Mouse (Mus musculus) left cerebral cortex, adult 2 months (tissue): ENCODE results near the gene Dcbld2. TPM values are rescaled to one million over a fixed set of nuclear protein-coding genes. Genes with fewer than 3 reads are reported as not detected.
"Not testable (repeated sequence)": the region's sequence is repeated elsewhere in the genome, so short reads cannot be mapped to it uniquely, and the experiment has no call there.

ENCODE experiments used
- DNase-seq, 2 experiments: peaks; one replicate each; pipeline ENCODE4 v3.0.0; 2021 to 2022; ENCODE audit warnings: low spot score in 2 of 2, mixed read lengths in 1 of 2; ENCODE audit errors: extremely low spot score in 1 of 2
- H3K27ac ChIP-seq: fragments of 200-600 bp; 2 replicates; pipeline ENCODE4 v1.8.1; 2022
- H3K4me3 ChIP-seq: fragments of 200-600 bp; 2 replicates; pipeline ENCODE4 v1.8.1; 2022
- CTCF ChIP-seq: fragments of 200-600 bp; IDR thresholded peaks from 2 replicates; pipeline ENCODE4 v1.8.1; 2022; ENCODE audit warnings: antibody characterized with exemption, mild to moderate bottlenecking, moderate library complexity
- intact Hi-C: fragments of 180-260 bp; cut with DNase I; formaldehyde crosslinking; loops from one replicate; pipeline ENCODE4 v1.15.1; 2025
- total RNA-seq, 2 experiments: library from RNA; stranded (reverse); gene quantifications; 2 replicates each; pipeline ENCODE4 v1.2.3; 2021

Dcbld2 gene
- total RNA-seq, 2 experiments from 2014 or later, result 26.0 to 26.5 TPM

DNA sequence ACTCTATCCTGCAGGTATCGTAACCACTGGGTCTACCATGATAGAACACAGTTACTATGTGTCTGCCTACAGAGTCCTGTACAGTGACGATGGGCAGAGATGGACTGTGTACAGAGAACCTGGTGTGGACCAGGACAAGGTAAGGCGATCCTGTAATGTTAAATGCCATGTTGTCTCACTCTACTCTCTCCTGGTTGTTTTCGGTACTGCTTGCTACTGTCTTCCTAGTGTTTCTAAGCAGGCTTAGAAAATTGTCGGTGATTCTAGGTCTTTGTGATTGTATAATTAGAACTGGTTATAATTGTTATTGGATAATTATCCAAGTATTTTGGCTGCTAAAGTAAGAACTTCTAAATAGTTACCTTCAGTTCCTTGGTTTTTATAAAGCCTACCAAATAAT lies 43.4 kb downstream of the Dcbld2 start:
- intact Hi-C loops, result loop anchor here (1.0 to 5.0 kb wide), 3 partner anchors 152 to 951 kb away; no protein-coding TSS in a partner anchor
- H3K27ac ChIP-seq, result no peak overlapping the region
- H3K4me3 ChIP-seq, result no peak overlapping the region
- peak; percentile 56 for TF ChIP-seq CTCF
- no peak for DNase-seq

DNA sequence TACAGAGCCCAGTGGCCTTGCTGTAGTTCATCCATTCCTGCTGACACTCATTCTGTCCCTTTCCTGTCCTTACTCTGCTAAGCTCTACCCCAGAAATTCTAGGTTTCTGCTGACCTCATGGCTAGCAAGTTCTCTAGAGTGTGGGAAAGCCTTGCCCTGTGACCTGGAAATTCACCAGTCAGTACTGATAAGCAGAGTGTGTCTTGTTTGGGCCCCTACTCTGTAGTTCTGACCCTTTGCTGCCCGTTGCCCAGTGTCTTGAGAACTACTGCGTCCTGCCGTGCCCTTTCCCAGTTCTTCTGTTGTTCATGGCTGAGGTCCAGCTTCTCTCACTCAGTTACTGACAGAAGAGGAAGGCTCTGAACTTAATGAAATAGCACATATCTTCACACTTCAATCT lies 44.9 kb downstream of the Dcbld2 start:
- DNase-seq, result no peak
- intact Hi-C loops, result loop anchor here (5.0 kb wide), 2 partner anchors 821 to 949 kb away; no protein-coding TSS in a partner anchor
- Histone ChIP-seq H3K4me3 (no peak overlapping the region), H3K27ac (no peak overlapping the region)
- TF ChIP-seq CTCF, result no peak

DNA sequence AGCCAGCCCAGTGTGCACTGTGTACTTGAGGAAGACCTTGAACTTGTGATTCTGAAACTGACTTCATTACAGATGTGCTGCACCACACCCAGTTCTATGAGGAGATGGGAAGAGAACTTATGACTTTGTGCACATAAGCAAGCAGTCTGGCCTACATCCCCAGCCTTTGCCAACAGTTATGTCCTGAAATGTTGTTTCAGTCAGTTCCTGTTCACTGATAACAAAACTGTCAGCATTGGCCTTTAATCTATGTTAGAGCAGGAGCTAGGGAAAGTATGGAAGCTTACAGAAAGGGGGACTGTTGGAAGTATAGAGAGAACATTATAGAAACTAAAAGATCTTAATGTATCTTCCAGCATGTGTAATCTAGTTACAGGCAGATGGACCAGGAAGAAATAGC lies 45.6 kb downstream of the Dcbld2 start:
- Histone ChIP-seq H3K27ac (no peak overlapping the region), H3K4me3 (no peak overlapping the region)
- TF ChIP-seq CTCF, result no peak
- intact Hi-C loops, result loop anchor here (5.0 kb wide), 2 partner anchors 822 to 948 kb away; no protein-coding TSS in a partner anchor
- DNase-seq, result no peak

DNA sequence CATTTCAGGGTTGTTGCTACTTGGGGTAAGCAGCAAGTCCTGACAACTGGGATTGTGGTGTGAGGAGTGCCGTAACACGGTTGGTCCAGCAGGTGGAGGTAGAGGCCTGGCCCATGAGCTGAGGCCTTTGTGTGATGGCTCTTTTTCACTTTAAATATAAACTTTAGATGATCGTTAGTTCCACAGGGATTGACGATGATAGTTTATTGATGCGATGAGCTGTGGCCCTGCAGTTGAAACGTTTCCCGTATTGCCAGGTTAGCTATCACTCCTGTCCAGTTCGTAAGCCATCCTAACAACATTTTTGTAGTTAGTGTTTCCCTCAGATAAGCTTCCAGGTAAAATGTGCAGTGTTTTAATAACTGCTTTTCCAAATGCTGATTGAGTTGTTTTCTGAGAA lies 46.4 kb downstream of the Dcbld2 start:
- DNase-seq, result peak; percentile 51 to 58
- peak; percentile 90 for TF ChIP-seq CTCF
- Histone ChIP-seq H3K27ac (no peak overlapping the region), H3K4me3 (no peak overlapping the region)
- intact Hi-C loops, result loop anchor here (5.0 kb wide), 2 partner anchors 822 to 948 kb away; no protein-coding TSS in a partner anchor

DNA sequence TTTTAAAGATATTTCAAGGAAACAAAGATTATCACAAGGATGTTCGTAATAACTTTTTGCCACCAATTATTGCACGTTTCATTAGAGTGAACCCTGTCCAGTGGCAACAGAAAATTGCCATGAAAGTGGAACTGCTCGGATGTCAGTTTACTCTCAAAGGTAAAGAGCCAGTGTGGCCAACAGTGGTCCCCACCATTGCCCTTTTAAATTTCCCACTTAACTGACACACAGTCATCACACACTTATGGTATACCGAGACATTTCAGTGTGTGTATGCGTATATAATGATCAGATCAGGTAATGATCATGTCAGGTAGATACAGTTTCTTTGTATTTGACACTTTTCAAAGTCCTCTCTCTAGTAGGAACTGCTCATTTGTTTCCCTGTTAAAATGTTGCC lies 46.9 kb downstream of the Dcbld2 start:
- intact Hi-C loops, result no loop called here
- Histone ChIP-seq H3K4me3 (no peak overlapping the region), H3K27ac (no peak overlapping the region)
- no peak for DNase-seq
- no peak for TF ChIP-seq CTCF

DNA sequence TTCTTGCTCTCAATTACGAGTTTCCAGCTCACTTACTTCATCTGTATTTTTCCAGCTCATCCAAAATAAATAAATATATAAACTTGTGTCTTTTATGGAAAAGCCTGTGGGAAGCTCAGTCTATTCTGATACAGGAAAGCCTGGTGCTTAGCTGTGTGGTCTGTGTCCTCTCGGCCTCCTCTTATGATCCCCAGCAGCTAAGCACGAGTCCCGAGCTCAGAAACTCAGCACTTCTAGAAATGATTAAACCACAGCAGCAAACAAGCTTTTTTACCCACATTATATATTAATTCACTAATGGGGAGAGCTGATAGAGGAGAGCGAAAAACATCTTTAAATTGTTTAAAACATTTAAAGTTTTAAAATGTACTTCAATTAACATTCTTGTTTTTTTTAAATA lies 48.2 kb downstream of the Dcbld2 start:
- TF ChIP-seq CTCF, result no peak
- DNase-seq, result no peak
- no peak overlapping the region for H3K4me3 ChIP-seq
- intact Hi-C loops, result no loop called here
- no peak overlapping the region for H3K27ac ChIP-seq

DNA sequence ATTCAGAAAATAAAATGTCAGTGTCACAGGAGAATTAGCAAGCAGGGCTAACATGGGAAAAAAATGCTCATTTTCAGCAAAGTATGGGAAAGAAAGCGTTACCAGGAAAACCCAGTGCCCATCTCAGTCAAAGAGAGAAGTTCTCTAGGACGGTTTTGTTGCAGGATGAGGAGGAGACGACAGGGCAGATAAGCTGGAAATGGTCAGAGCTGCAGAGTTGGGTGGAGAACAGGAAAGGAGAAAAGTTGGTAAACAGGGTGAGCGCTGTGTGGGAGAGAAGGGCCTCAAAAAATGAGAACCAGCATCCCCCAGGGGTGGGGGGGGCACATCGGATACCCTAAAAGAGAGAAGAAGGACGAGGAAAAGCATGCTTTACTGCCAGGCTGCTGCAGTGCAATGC lies 48.7 kb downstream of the Dcbld2 start:
- Histone ChIP-seq H3K27ac (no peak overlapping the region), H3K4me3 (no peak overlapping the region)
- intact Hi-C loops, result no loop called here
- no peak for DNase-seq
- TF ChIP-seq CTCF, result no peak

DNA sequence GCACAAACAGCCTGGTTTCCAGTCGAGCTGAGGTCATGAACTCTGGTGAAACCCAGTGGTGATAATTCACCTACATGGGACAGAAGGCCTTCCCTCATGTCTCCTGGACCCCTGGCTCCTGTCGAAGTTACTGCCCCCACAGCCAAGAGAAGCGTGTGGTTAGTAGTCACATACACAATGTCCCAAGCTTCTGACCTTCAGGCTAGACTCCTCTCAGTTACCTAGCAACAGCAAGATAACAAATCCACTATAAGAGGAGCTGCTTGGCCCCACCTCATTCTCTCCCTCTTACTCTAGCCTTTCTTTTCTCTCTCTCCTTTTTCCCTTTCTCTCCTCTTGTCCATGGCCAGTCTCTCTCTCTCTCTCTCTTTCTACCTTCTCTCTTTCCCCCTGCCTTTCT lies 51.7 kb downstream of the Dcbld2 start:
- H3K27ac ChIP-seq, DNase-seq, H3K4me3 ChIP-seq: not testable (repeated sequence)
- intact Hi-C loops, result loop anchor here (2.0 to 5.0 kb wide), 2 partner anchors 165 to 202 kb away; no protein-coding TSS in a partner anchor

DNA sequence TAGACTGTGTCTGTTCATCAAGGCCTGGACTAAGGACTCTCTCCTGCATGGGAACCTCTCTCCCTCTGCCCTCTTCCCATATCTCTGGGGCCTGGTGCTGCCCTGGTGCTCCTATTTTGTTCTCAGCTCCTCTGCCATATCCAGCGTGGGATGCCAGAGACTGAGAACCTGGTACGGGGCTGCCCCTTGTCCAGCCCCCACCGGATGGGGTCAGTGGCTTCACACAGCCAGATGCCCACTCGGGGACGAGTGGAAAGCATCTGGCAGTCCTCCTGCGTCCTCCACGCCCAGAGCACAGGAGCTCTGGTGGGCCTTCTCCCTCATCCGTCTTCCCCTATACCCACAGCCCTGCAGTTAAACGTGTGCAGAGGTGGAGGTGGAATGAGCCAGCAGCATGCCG lies 52.1 kb downstream of the Dcbld2 start:
- intact Hi-C loops, result loop anchor here (2.0 to 5.0 kb wide), 2 partner anchors 164 to 202 kb away; no protein-coding TSS in a partner anchor
- H3K27ac ChIP-seq, result no peak overlapping the region
- no peak overlapping the region for H3K4me3 ChIP-seq
- no peak for TF ChIP-seq CTCF
- DNase-seq, result no peak

DNA sequence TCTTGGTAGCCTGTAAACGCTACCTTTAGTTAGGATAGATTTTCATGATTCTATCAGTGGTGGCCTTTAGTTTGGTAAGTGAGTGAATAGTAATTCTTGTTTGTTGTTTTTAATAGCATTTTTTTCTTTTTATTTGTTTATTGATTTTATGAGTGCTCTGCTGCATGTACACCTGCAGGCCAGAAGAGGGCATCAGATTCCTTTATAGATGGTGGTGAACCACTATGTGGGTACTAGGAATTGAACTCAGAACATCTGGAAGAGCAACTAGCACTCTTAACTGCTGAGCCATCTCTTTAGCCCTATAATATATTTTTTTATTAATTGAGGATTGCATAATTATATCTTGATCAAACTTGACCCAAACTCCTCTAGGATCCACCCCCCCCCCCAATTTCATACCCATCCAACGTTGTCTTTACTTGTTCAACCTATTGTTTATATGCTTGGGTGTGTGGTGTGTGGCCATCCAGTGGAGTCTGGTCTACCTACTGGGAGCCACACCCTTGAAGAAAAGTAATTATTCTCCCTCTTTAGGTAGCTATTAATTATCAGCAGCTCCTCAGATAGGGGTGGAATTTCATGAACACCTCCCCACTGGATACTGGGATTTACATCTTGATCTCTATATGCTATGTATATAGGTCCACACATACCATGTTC lies 53.7 kb downstream of the Dcbld2 start:
- Histone ChIP-seq H3K27ac (no peak overlapping the region), H3K4me3 (no peak overlapping the region)
- no peak for DNase-seq
- intact Hi-C loops, result loop anchor here (2.0 to 5.0 kb wide), 2 partner anchors 163 to 200 kb away; no protein-coding TSS in a partner anchor
- TF ChIP-seq CTCF, result peak; percentile 64

DNA sequence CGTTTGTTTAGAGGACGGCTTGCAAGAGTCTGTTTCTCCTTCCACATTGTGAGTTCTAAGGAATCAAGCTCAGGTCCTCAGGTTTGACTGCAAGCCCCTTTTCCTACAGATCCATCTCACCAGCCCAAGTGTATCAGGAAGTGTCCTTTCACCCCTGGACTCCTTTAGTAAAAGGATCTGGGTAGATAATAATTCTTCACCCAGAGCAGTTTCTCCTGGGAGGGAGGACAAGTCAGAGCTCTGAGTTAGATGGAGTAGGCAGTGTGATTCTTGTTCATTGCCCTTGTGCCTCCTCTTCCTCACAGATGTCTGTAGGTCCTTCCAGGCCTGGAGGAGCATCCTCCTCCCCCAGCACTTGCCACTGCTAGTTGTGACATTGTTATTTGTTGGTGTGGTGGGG lies 54.3 kb downstream of the Dcbld2 start:
- Histone ChIP-seq H3K4me3 (no peak overlapping the region), H3K27ac (no peak overlapping the region)
- DNase-seq, result no peak
- no peak for TF ChIP-seq CTCF
- intact Hi-C loops, result loop anchor here (5.0 kb wide), 1 partner anchor 200 kb away; no protein-coding TSS in a partner anchor

DNA sequence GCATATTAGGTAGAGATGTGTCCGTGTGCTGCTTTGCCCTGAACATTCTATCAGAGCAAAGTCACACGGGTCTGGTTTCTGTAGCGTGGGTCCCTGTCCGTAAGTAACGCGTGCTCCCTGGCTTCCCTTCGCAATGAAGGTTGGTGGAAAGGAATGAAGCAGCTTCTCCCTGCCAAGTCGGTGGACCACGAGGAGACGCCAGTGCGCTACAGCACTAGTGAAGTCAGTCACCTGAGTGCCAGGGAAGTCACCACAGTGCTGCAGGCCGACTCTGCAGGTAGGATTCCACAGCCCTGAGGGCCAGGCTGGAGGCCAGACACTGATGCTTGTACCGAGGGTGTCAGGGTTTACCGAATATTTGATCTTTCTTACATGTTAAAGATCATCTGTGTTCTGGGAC lies 55.8 kb downstream of the Dcbld2 start:
- no peak for DNase-seq
- intact Hi-C loops, result loop anchor here (5.0 kb wide), 1 partner anchor 198 kb away; no protein-coding TSS in a partner anchor
- H3K4me3 ChIP-seq, result no peak overlapping the region
- no peak overlapping the region for H3K27ac ChIP-seq
- no peak for TF ChIP-seq CTCF

DNA sequence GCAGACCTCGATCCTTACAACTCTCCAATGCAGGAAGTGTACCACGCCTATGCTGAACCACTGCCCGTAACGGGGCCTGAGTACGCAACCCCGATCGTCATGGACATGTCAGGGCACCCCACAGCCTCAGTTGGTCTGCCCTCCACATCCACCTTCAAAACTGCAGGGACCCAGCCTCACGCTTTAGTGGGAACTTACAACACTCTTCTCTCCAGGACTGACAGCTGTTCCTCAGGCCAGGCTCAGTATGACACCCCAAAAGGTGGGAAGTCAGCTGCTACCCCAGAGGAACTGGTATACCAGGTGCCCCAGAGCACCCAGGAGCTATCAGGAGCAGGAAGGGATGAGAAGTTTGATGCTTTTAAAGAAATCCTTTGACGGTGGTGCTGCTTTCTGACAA lies 57.2 kb downstream of the Dcbld2 start:
- no peak for TF ChIP-seq CTCF
- intact Hi-C loops, result no loop called here
- Histone ChIP-seq H3K27ac (no peak overlapping the region), H3K4me3 (no peak overlapping the region)
- no peak for DNase-seq
